Mouse (Mus musculus) urinary bladder, postnatal 25 days (tissue): ENCODE data around the gene 4933402J07Rik.

Source experiments
- DNase-seq: peaks from one replicate; pipeline ENCODE4 v3.0.0; 2022; ENCODE audit warnings: low spot score

The 4933402J07Rik gene

DNA sequence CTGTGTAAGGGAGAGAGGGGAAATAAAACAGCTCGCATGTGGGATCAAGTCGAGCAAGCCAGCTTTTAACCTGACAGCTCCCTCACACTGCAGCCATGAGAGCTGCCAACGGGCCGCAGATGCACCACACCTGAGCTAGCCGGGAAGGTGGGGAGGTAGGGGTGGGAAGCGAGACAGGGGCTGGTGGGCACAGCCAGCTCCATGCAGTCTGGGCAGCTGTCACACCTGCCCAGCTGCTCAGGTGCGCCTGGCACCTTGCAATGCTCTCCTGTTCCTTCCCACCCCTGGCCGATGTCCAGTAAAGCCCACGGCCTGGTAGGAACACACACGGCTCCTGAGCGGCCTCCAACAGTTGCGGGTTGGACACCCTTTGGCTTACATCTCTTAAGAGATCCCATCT, 57.5 kb downstream of the 4933402J07Rik start:
- DNase-seq, result no peak

DNA sequence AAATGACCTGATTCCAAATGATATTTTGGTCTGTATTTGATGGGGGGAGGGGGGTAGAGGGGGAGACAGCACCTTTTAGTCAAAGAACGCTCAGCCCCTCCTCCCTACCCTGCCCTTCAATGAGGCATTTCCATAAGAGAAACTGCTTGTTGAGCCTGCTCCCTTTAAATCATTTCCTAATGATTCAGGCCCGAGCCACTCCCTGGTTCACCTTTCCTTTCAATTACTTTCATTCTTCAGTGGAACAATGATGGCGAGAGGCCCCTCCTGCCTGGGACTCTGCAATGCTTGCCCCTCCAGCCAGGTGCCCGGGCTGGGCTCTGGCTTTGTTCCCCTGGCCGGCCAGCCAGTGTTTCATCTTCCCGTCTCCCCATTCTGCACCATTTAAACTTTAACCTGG, 66.0 kb downstream of the 4933402J07Rik start:
- DNase-seq, result no peak

DNA sequence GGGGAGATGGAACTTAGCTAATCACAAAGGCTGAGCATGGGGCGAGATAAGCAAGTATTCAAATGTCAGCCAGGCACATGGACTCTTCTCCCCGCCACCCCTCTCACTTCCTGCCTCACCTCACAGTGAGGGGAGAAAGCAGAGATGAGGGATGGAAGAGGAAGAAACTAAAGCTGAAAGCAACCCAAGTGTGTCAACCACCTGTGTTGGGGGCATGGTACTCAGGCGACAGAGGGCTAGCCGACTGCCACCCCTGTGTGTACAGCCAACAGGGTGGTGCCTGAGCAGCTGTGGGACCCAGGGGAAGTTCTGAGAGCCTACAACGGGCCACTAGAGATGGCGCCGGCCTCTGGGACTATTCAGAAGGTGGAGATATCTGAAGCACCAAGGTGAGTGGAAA, 68.1 kb downstream of the 4933402J07Rik start:
- no peak for DNase-seq

DNA sequence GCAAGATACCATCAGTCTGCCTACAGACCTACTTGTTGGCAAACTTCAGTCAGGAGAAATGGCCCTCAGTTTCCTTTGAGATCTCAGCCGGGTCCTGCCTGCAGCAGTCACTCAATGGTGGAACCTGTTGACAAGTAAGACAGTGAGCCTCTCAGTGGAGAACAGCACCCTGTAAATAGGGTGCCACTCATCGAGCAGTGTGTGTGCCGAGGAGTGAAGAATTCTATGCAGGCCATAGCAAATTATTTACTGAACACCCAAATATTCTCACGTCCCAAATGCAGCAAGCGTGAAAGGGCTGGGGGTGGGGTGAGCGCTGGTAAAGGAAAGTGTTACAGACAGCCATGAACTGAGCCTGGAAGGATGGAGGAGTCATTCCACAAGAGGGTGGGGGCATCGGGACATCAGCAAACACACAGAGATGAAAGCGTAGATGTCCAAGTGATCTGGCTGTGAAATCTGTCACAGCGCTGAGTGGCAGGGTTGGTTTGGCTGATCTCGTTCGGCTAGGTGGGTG, 72.6 kb downstream of the 4933402J07Rik start:
- DNase-seq, result no peak
